Mouse (Mus musculus): Measurements from ENCODE around the gene Magi1. TPM values are rescaled to one million over a fixed set of nuclear protein-coding genes. Genes with fewer than 3 reads are reported as not detected.

Magi1 gene
- total and polyA plus RNA-seq, 3 experiments = not detected

- TF ChIP-seq CTCF (IDR thresholded peaks at IDR 0.05 in 2 of 3, conservative IDR thresholded peaks at IDR 0.05 in 1 of 3; ENCODE audit: control insufficient read depth in 1 of 3, insufficient read depth in 1 of 3, low read depth in 2 of 3, low read length in 3 of 3, poor library complexity in 1 of 3, severe bottlenecking in 1 of 3) (no peak), RAD21 (IDR thresholded peaks at IDR 0.05; ENCODE audit: low read depth, low read length) (no peak), EP300 (IDR thresholded peaks at IDR 0.05; ENCODE audit: low read depth in 1 of 2, low read length in 2 of 2) (no peak), MYB (IDR thresholded peaks at IDR 0.05; ENCODE audit: low read depth, low read length) (no peak), MAZ (IDR thresholded peaks at IDR 0.05; ENCODE audit: low read depth, low read length) (no peak), POLR2A (IDR thresholded peaks at IDR 0.05; ENCODE audit: control insufficient read depth in 1 of 2, insufficient read depth in 1 of 2, low read depth in 1 of 2, low read length in 2 of 2, poor library complexity in 1 of 2) (no peak), GABPA (IDR thresholded peaks at IDR 0.05; ENCODE audit: low read depth, low read length) (no peak)
- DNase-seq (ENCODE audit: low read depth, low spot score) = no peak
- Histone ChIP-seq H3K4me1 (ENCODE audit: control insufficient read depth in 1 of 2, insufficient read depth in 2 of 2, low read length in 2 of 2) (no peaks in the 10 kb centered on the region), H3K27ac (ENCODE audit: control insufficient read depth, low read depth, low read length) (no peak overlapping the region), H3K9ac (ENCODE audit: control insufficient read depth, low read depth, low read length, poor library complexity, severe bottlenecking) (no peak overlapping the region), H3K9me3 (replicated peaks; ENCODE audit: insufficient read depth, low read length) (no peaks in the 10 kb centered on the region), H3K4me3 (ENCODE audit: control insufficient read depth in 1 of 2, insufficient read depth in 1 of 2, low read depth in 2 of 2, low read length in 2 of 2) (no peak overlapping the region), H3K79me2 (ENCODE audit: control insufficient read depth, insufficient read depth, low read length, poor library complexity) (no peaks in the 10 kb centered on the region), H3K27me3 (ENCODE audit: control insufficient read depth in 1 of 2, insufficient read depth in 2 of 2, low read length in 2 of 2) (no peaks in the 10 kb centered on the region), H3K36me3 (ENCODE audit: control insufficient read depth in 1 of 2, insufficient read depth in 2 of 2, low read length in 2 of 2) (no peaks in the 10 kb centered on the region)
These were observed 51.9 kb downstream of the Magi1 start for GRCm38 (mm10) chr6:94231831-94232230.

DNA sequence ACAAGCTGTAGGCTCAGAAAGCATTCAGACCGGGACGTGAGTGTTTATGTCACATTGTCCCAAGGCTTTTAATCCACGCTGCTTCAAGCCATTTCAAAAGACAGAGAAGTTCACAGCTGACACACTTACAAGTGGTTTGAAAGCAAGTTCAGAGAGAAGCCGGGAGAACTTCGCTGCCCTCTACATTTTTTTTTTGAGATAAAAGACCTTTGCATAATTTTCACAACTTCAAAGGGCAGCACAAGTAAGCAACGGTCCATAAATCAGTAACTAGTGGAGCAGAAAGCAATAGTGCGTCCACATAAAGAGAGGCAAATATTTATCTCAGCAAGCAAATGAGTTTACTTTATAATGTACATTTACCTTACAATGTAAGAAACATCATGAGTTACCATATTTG is 52.4 kb downstream of the Magi1 start:
- Histone ChIP-seq H3K4me3 (ENCODE audit: control insufficient read depth in 1 of 2, insufficient read depth in 1 of 2, low read depth in 2 of 2, low read length in 2 of 2) (no peak overlapping the region), H3K79me2 (ENCODE audit: control insufficient read depth, insufficient read depth, low read length, poor library complexity) (no peaks in the 10 kb centered on the region), H3K9me3 (replicated peaks; ENCODE audit: insufficient read depth, low read length) (no peaks in the 10 kb centered on the region), H3K27me3 (ENCODE audit: control insufficient read depth in 1 of 2, insufficient read depth in 2 of 2, low read length in 2 of 2) (no peaks in the 10 kb centered on the region), H3K27ac (ENCODE audit: control insufficient read depth, low read depth, low read length) (no peak overlapping the region), H3K9ac (ENCODE audit: control insufficient read depth, low read depth, low read length, poor library complexity, severe bottlenecking) (no peak overlapping the region), H3K36me3 (ENCODE audit: control insufficient read depth in 1 of 2, insufficient read depth in 2 of 2, low read length in 2 of 2) (no peaks in the 10 kb centered on the region), H3K4me1 (ENCODE audit: control insufficient read depth in 1 of 2, insufficient read depth in 2 of 2, low read length in 2 of 2) (no peaks in the 10 kb centered on the region)
- TF ChIP-seq ZMIZ1 (IDR thresholded peaks at IDR 0.05; ENCODE audit: low read depth, low read length) (no peak), NRF1 (IDR thresholded peaks at IDR 0.05; ENCODE audit: insufficient read depth, low read depth, low read length, poor library complexity, severe bottlenecking) (no peak), CHD2 (IDR thresholded peaks at IDR 0.05; ENCODE audit: low read length) (no peak), TAL1 (IDR thresholded peaks at IDR 0.05; ENCODE audit: low read length) (no peak), RAD21 (IDR thresholded peaks at IDR 0.05; ENCODE audit: low read depth, low read length) (no peak), TBP (IDR thresholded peaks at IDR 0.05; ENCODE audit: low read depth, low read length) (no peak), SIN3A (IDR thresholded peaks at IDR 0.05; ENCODE audit: low read length) (no peak), POLR2AphosphoS5 (IDR thresholded peaks at IDR 0.05; ENCODE audit: borderline replicate concordance, low read depth, low read length) (no peak), ZC3H11A (IDR thresholded peaks at IDR 0.05; ENCODE audit: low read depth, low read length) (no peak), ELF1 (IDR thresholded peaks at IDR 0.05; ENCODE audit: low read depth, low read length) (no peak), POLR2A (IDR thresholded peaks at IDR 0.05; ENCODE audit: control insufficient read depth in 1 of 2, insufficient read depth in 1 of 2, low read depth in 1 of 2, low read length in 2 of 2, poor library complexity in 1 of 2) (no peak), NELFE (IDR thresholded peaks at IDR 0.05; ENCODE audit: low read depth, low read length) (no peak)
- DNase-seq (ENCODE audit: low read depth, low spot score) = no peak

Data from MEL (cell line).